Mouse (Mus musculus) cerebellum, adult 2 months (tissue): ENCODE measurements at regions not wholly inside any gene's neighbourhood (a gene's known extent, or its start where the extent isn't known, plus 50 kb on each side); places are given as distances from the start of the nearest gene placed in this dataset.

Source experiments
- CTCF ChIP-seq: fragments of 200-500 bp; IDR thresholded peaks from 2 replicates; pipeline ENCODE4 v1.5.1; 2011; ENCODE audit warnings: low read depth, mild to moderate bottlenecking, control low read depth, low read length, moderate library complexity, borderline replicate concordance; ENCODE audit not compliant: insufficient read depth
- POLR2A ChIP-seq: fragments of 200-500 bp; IDR thresholded peaks from 2 replicates; pipeline ENCODE4 v1.6.1; 2011; ENCODE audit warnings: low read length, control low read depth, borderline replicate concordance; ENCODE audit not compliant: insufficient read depth

- TF ChIP-seq POLR2A = no peak
- no peak for TF ChIP-seq CTCF
These were observed 131.4 kb upstream of the Map1b start for GRCm38 (mm10) chr13:99647661-99648204.
